Mouse (Mus musculus) left cerebral cortex, adult 11 months (tissue): ENCODE measurements at regions not wholly inside any gene's neighbourhood (a gene's known extent, or its start where the extent isn't known, plus 50 kb on each side); places are given as distances from the start of the nearest gene placed in this dataset.
A peak's percentile ranks its signal among the peaks of the same experiment; 100 is the strongest.

Experiments used
- DNase-seq: peaks from one replicate; pipeline ENCODE4 v3.0.0; 2022; ENCODE audit warnings: low spot score

DNA sequence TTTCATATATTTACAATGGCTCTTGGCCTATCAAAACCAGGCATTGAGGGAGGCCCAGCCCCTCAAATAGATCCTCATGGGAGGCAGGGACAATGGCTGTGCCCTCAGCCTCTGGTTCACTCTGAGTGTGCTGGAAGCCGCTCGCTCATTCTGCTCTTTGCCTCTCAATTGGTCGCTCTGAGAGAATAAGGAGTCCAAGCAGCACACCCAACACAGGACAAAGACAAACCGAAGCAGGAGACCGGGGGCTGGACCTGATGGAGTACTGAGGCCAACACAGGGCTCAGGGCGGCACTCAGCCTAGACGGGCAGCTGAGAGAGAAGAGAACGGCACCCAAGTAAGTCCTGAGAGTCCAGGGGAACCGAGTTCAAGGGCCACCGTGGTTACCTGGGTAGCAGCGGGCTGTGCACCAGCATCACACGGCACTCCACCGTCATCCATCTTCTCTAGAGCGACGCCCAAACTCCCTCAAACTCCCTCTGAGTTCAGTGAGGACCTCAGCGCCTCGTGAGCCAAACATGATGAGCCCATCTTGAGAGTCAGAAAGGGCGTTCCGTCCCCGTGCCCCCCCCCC lies 145.8 kb downstream of the Setd4 start:
- DNase-seq, result no peak

GRCm38 (mm10) chr16:93456706-93457425 lies 147.0 kb downstream of the Setd4 start:
- DNase-seq, result no peak

DNA sequence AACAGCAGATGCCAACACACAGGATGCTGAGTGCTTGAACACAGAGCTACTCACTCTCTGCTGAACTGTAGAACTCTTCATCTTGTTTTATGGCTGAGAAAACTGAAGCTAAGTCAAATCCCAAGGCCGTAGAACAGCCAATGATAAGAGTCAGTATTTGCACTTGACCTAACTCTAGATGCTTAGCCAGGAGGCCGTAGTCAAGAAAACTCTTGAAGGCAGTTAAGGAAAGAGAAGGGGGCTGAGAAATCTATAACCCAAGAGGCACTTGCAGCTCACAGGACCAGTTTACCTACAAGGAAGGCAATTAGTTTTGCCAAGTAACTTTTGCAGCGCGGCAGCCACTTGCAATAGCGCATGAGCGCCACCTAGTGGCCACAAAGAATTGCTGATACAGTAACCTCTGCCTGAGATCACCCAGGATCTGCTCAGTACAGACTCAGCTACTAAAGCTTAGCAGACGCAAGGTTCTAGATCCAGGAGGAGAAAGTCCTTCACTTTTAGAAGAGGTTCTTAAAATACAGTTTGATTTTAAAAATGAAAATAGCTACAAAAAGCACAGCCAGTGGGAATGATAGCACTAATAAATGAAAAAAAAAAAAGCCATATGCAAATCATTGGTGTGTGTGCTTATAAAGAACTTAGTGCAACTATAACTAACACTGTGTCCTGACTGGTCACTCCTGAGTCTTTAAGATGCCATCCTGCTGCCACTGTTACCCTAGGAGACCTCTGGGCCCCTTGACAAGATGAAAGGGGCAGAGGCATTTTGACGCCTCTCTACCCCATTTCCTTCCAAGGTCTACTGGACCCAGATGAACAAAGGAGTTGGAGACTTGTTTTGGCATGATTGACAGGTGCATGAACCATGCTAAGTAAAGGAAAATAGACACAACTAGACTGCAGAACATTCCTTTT lies 149.5 kb downstream of the Setd4 start:
- DNase-seq, result peak; percentile 24

GRCm38 (mm10) chr16:93453056-93453455 lies 150.8 kb downstream of the Setd4 start:
- DNase-seq, result no peak

DNA sequence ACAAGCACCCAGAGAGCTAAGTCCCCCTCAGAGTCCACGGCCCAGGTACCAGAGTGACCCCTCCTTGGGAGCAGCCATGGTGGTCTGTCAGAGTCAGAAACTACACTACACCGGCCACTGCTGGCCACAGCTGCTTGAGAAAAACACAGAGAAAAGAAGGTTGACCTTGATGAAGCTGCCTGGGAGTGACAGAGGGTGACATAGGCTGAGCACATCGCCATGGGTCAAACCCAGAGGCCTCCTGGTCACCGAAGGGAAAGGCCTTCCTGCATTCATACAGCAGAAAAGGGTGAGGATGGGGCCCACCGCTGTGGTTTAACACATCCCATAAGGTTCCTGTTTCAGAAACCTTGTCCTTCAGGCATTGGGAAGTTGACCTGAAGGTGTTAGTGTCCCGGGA lies 153.0 kb downstream of the Setd4 start:
- DNase-seq, result no peak

DNA sequence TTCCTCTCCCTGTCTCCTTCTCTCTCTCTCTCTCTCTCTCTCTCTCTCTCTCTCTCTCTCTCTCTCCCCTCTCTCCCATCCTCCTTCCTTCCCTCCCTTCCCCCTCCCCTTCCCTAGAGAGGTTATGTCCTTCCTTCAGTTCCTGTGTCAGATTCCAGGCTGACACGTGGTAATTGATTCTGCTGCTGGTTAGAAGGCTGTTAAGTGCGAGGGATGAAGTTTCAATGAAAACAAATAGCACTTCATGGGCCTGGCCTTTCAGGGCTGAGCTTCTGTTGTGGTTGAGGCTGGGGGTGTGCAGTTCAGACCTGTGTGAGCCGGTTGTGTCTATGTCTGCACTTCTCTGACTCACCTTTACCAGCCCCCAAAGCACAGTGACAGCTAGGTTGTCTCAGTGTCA lies 153.9 kb downstream of the Setd4 start:
- no peak for DNase-seq

GRCm38 (mm10) chr16:93448124-93448523 lies 155.7 kb downstream of the Setd4 start:
- DNase-seq, result no peak

DNA sequence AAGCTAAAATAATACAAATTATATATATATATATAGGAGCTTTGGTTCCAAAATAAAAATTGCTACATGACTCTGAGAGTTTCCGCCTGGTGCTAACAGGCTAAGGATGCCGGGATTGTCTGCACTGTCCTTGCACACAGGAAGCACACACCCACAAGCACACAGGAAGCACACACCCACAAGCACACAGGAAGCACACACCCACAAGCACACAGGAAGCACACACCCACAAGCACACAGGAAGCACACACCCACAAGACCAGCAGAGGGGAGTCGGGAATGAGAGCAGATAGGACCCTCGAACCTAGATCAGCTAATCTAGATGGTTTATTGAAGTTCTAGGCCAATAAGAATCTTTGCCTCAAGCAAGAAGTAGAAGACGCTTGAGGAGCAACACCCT lies 156.9 kb downstream of the Setd4 start:
- DNase-seq, result no peak

DNA sequence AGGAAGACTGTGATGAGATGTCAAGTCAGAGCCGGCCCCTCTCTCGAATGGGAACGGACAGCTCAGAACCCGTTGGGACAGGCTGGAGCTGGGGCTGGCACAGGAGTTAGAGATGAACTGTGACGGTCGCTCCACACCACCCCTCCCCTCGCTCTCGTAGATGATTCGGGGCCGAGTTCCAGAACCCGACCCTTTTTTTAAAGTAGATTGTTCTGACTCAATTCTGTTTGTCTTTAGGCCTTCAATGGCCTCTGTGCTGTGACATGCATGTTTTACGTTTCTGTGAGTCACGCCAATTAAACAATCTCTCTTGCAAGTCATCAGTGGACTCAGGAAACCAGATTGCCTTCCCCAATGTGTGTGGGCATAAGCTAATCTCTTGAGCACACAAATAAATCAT lies 157.7 kb downstream of the Setd4 start:
- DNase-seq, result no peak

- DNase-seq, result no peak
Observed at GRCm38 (mm10) chr16:93442837-93443236, 161.0 kb downstream of the Setd4 start.

GRCm38 (mm10) chr16:93437608-93438425 lies 166.0 kb downstream of the Setd4 start:
- no peak for DNase-seq

DNA sequence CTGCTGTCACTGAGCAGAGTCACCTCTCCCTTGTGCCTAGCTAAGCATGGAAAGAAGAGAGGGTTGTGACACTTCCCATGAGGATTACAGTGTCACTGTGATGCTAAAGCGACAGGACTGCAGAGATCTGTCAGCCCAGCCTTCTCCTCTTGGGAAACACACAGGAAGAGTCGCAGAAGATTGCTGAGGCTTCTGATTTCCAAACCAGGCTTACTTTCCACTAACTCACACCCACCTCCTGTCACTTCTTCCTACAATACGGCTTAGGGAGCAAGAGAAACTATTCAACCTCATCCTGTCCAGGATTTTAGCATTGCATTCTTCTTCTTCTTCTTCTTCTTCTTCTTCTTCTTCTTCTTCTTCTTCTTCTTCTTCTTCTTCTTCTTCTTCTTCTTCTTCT lies 167.1 kb downstream of the Setd4 start:
- no peak for DNase-seq

GRCm38 (mm10) chr16:93431316-93431715 lies 172.5 kb downstream of the Setd4 start:
- no peak for DNase-seq

DNA sequence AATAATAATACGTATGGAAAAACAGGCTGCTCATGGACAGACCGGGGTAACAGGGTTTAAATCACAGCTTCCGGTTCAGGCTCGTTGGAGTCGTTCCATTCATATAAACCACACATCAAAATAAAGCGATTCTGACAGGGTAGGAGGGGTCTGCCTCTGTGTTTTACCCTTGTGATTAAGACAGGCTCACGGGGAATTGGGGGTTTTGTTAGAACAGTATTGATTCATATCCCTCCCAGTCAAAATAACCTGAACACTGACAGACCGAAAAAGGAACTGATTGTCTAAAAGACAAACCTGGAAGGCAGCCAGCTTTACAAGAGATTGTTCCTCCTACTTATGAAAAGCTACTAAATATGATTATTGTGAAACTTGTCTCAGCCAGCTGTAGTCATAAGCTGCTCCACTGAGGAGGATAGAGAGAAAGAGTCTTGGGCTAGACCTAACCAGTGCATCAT lies 174.5 kb downstream of the Setd4 start:
- DNase-seq, result no peak

- DNase-seq, result no peak
Observed at GRCm38 (mm10) chr16:93427264-93427663, 176.6 kb downstream of the Setd4 start.

GRCm38 (mm10) chr16:93425731-93426130 lies 178.1 kb downstream of the Setd4 start:
- no peak for DNase-seq

GRCm38 (mm10) chr16:93423174-93423573 lies 180.7 kb downstream of the Setd4 start:
- DNase-seq, result no peak

GRCm38 (mm10) chr16:93422221-93422620 lies 181.6 kb downstream of the Setd4 start:
- DNase-seq, result no peak

GRCm38 (mm10) chr16:93418246-93418645 lies 185.6 kb downstream of the Setd4 start:
- no peak for DNase-seq

- DNase-seq, result no peak
Observed at GRCm38 (mm10) chr16:93417831-93418230, 186.0 kb downstream of the Setd4 start.

DNA sequence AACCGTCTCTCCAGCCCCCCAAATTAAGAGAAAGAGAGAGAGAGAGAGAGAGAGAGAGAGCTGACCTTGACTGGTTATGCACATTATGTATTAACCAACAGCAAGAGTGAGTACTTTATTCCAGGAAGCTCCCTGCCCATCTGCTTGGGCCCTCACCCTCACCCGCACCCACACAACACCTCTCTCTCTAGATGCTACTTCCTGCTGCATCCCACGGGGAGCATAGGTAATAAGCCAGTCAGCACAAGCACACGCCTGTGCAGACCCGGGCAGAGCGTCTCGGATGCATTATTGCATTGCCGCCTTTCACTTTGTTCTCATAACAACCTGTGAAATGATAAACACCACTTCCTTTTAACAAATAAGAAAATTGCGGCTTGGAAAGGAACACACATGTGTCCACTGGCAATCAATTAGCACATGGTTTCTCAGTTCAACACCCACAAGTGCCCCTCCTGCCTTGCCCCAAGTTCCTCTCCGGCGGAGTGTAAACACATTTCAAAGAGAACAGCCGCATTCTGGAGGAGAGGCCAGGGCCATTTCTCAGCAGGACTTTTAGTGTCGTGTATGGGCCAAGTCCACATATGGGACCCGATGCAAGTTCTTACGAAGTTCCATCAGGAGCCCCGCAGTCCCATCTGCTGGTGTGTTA lies 211.7 kb downstream of the Setd4 start:
- DNase-seq, result no peak
